Mouse (Mus musculus) forebrain, postnatal 0 days (tissue): ENCODE results near the gene Dagla. TPM values are rescaled to one million over a fixed set of nuclear protein-coding genes. Genes with fewer than 3 reads are reported as not detected.

Experiments
- ATAC-seq: fragments of 200-750 bp; cut with Nextera tagmentation; 2 replicates; pipeline ENCODE4 v1.8.0; 2017; ENCODE audit warnings: mild to moderate bottlenecking, moderate library complexity
- DNase-seq: peaks from one replicate; pipeline ENCODE4 v3.0.0-alpha.2; 2015
- H3K27ac ChIP-seq: fragments of 300-500 bp; sonication (generic); 2 replicates; pipeline ENCODE4 v1.5.1; 2014; ENCODE audit warnings: low read depth, mild to moderate bottlenecking, antibody characterized with exemption, low read length, moderate library complexity, mixed read lengths
- H3K27me3 ChIP-seq: fragments of 300-500 bp; sonication (generic); 2 replicates; pipeline ENCODE4 v1.6.1; 2014; ENCODE audit warnings: mild to moderate bottlenecking, low read length, mixed read lengths; ENCODE audit not compliant: insufficient read depth
- H3K36me3 ChIP-seq: fragments of 300-500 bp; sonication (generic); 2 replicates; pipeline ENCODE4 v1.6.1; 2014; ENCODE audit warnings: mild to moderate bottlenecking, moderate library complexity; ENCODE audit not compliant: insufficient read depth
- H3K4me1 ChIP-seq: fragments of 300-500 bp; sonication (generic); 2 replicates; pipeline ENCODE4 v1.6.1; 2014; ENCODE audit warnings: antibody characterized with exemption; ENCODE audit not compliant: insufficient read depth
- H3K4me2 ChIP-seq: fragments of 300-500 bp; sonication (generic); 2 replicates; pipeline ENCODE4 v1.6.1; 2014; ENCODE audit warnings: low read depth, mild to moderate bottlenecking, moderate library complexity
- H3K4me3 ChIP-seq: fragments of 300-500 bp; sonication (generic); 2 replicates; pipeline ENCODE4 v1.5.1; 2014; ENCODE audit warnings: low read depth, low read length, mixed read lengths
- H3K9ac ChIP-seq: fragments of 300-500 bp; sonication (generic); 2 replicates; pipeline ENCODE4 v1.6.1; 2014; ENCODE audit warnings: mild to moderate bottlenecking
- H3K9me3 ChIP-seq: fragments of 300-500 bp; sonication (generic); 2 replicates; pipeline ENCODE4 v1.6.1; 2016; ENCODE audit warnings: low read length
- CTCF ChIP-seq: sonication (generic); IDR thresholded peaks from 2 replicates; pipeline ENCODE4 v1.5.1; 2016; ENCODE audit warnings: antibody characterized with exemption, control low read depth, low read depth
- WGBS: fragments of 180-500 bp; shearing (Covaris S2); extraction: QIAGEN DNeasy Blood & Tissue Kit; methylation state at CpG from one replicate; pipeline ENCODE4 v1.1.7; 2014; 5-methylcytosine and 5-hydroxymethylcytosine counted together
- polyA plus RNA-seq: library from polyadenylated mRNA; unstranded; fragments of >200 nt; fragmentation: Nextera tagmentation; extraction: Ambion mirVana; gene quantifications from 2 replicates; pipeline ENCODE4 v1.2.1, GENCODE M21; 2015
- total RNA-seq: library from RNA; depleted of rRNA; stranded (reverse); fragments of >200 nt; gene quantifications from 2 replicates; pipeline ENCODE4 v1.2.3, GENCODE M21; 2014

The Dagla gene
- total and polyA plus RNA-seq, 2 experiments from 2014 or later = 11.2 to 21.8 TPM

DNA sequence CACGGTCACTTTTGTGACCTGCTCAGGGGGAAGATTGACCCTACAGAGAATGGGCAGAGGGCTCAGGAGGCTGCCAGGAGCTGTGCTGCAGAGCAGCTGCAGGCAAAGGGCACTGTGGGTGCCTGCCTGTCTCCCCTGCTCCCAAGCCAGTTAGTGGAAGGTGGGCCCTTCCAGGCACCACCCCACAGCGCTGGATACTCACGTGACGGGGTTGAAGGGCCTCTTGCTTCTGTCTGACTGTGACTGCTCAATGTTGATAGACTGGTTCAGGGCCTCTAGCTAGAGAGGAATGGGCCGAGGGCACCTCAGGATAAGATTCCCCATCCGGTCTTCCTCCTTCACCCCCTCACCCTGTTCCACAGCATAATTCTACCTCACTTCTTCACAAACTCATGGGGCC is 85.1 kb downstream of the Dagla start:
- Histone ChIP-seq H3K36me3 (no peaks in the 10 kb centered on the region), H3K27me3 (no peaks in the 10 kb centered on the region), H3K27ac (no peak overlapping the region), H3K4me1 (no peaks in the 10 kb centered on the region), H3K4me2 (no peak overlapping the region), H3K4me3 (no peak overlapping the region), H3K9me3 (no peaks in the 10 kb centered on the region), H3K9ac (no peak overlapping the region)
- no peak for DNase-seq
- no peak for ATAC-seq
- no peak for TF ChIP-seq CTCF
- WGBS = 79% methylated on average over 6 of the region's 6 CpGs

DNA sequence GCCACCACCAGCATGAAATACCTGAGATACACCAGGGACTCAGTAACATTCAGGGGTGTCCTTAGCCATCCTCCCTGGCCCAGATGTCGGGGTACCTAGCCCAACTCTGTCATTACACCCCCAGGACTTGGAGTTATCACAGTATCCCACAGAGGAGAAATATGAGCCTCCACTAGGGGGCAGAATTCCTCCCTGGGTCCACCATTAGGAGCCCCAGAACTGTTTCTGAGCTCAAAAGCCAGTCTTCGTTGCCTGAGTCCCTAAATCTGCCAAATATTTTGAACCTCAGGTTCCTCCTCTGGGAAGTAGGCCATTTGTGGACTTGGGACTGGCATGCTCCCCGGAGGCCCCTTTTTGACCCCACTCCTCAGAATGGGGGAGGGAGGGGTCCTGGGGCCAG is 85.6 kb downstream of the Dagla start:
- Histone ChIP-seq H3K9me3 (no peaks in the 10 kb centered on the region), H3K4me2 (no peak overlapping the region), H3K27ac (no peak overlapping the region), H3K27me3 (no peaks in the 10 kb centered on the region), H3K9ac (no peak overlapping the region), H3K4me1 (no peaks in the 10 kb centered on the region), H3K4me3 (no peak overlapping the region), H3K36me3 (no peaks in the 10 kb centered on the region)
- peak; percentile 50 for DNase-seq
- 37% methylated on average over 3 of the region's 3 CpGs for WGBS
- TF ChIP-seq CTCF = peak; percentile 68
- peak; percentile 40; the same call in 1 of the 2 replicates for ATAC-seq

DNA sequence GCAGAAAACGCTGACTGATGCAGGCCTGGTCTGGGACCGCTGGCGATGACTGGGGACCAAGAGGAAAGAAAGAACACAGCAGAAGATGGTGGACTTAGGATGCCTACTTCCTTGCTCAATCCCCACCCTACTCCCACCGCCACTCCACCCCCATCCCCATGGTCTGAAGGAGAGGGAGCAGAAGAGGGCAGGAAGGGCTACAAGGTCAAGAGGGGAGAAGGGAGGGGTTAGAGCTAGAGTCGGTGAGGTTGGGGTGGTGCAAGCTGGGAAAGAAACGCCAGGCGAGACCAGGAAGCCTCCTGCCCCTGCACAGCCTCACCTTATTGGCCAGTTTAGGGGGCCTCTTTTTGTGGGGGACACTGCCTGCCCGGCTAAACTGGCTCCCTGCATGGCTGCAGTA is 88.6 kb downstream of the Dagla start:
- TF ChIP-seq CTCF = no peak
- WGBS = 83% methylated on average over 8 of the region's 8 CpGs
- Histone ChIP-seq H3K4me3 (no peak overlapping the region), H3K36me3 (peaks cover 4% of the 10 kb centered on the region; the same call in 1 of the 2 replicates), H3K4me1 (no peaks in the 10 kb centered on the region), H3K27ac (no peak overlapping the region), H3K9ac (no peak overlapping the region), H3K4me2 (no peak overlapping the region), H3K27me3 (no peaks in the 10 kb centered on the region), H3K9me3 (no peaks in the 10 kb centered on the region)
- DNase-seq (no peak), ATAC-seq (no peak)

DNA sequence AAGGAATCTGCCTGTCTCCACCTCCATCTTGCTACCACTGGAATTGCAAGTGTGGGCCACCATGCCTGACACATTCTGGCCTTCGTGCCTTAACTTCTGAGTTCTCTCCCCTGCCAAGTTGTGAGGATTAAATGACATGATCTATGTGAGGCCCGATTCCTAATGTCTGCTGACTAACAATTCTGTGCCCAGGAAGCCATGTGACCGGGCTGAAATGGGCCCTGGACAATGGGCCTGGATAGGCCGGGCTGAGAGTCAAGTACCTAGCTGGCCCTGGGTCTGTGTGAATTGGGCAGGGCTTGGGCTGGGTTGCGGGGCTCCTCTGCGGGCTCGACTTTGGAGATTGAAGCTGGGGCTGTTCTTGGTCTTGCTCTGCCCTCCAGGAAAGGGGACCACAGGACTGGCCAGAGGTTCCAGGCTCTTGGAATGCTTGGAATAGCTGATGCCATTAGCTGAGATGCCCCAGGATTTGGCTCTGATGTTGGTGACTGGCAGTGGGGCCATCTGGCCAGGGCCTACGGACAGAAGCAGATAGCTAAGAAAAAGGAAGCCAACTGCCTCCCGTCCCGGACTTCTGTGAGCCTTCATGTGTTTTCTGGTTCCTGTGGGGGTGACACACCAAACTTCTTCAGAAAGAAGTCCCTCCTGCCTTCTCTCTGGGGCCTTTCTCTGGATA is 90.7 kb downstream of the Dagla start:
- Histone ChIP-seq H3K4me2 (no peak overlapping the region), H3K4me3 (no peak overlapping the region), H3K27ac (no peak overlapping the region), H3K9me3 (no peaks in the 10 kb centered on the region), H3K4me1 (no peaks in the 10 kb centered on the region), H3K36me3 (peaks cover 21% of the 10 kb centered on the region), H3K9ac (no peak overlapping the region), H3K27me3 (no peaks in the 10 kb centered on the region)
- no peak for DNase-seq
- no peak for ATAC-seq
- TF ChIP-seq CTCF = no peak
- 89% methylated on average over 10 of the region's 10 CpGs for WGBS

DNA sequence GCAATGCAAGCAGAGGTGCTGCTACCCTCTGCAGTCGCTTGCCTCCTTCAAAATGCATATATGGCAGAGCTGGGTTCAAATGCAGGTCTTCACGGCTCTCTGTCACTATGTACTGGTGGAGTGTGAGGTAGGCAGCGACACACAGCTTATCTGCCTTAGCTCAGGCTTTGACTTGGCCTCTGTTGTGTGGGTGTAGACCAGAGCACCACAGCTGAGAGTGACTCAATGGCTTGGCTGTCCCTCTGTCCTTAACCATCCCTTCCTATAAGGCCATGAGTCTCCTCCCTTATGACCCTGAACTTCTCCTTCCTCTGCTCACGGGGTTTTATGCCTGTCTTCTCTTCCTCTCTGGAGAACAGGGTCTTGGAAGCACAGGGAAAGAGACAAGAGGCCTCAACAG is 93.8 kb downstream of the Dagla start:
- Histone ChIP-seq H3K27me3 (no peaks in the 10 kb centered on the region), H3K4me2 (no peak overlapping the region), H3K4me3 (no peak overlapping the region), H3K9ac (no peak overlapping the region), H3K36me3 (peaks cover 45% of the 10 kb centered on the region), H3K27ac (no peak overlapping the region), H3K9me3 (no peaks in the 10 kb centered on the region), H3K4me1 (no peaks in the 10 kb centered on the region)
- ATAC-seq (no peak), DNase-seq (no peak)
- WGBS = 90% methylated on average over 4 of the region's 4 CpGs
- no peak for TF ChIP-seq CTCF

DNA sequence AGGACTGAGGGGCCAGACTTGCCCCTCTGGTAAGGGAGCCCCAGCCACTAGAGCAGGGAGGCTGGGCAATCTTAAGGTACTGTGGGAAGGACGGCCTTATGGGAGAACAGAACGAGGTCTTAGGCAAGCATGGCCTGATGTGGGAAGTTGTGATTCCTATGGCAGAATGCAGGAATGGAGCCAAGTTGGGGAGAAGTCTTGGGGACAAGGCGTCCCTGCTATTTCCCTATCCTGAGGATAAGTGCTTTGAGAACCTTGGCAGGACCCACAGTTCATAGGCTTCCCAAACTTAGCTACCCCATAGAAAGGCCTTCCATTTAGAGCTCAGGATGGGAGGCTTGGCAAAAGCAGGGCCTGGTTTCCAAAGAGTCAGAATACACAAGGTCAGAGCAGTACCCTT is 95.8 kb downstream of the Dagla start:
- H3K4me3 ChIP-seq = no peak overlapping the region
- ATAC-seq = no peak
- 91% methylated on average over 3 of the region's 3 CpGs for WGBS
- TF ChIP-seq CTCF = no peak
- H3K4me1 ChIP-seq = no peaks in the 10 kb centered on the region
- H3K4me2 ChIP-seq = no peak overlapping the region
- peaks cover 45% of the 10 kb centered on the region for H3K36me3 ChIP-seq
- no peak overlapping the region for H3K9ac ChIP-seq
- DNase-seq = no peak
- no peaks in the 10 kb centered on the region for H3K9me3 ChIP-seq
- no peak overlapping the region for H3K27ac ChIP-seq
- no peaks in the 10 kb centered on the region for H3K27me3 ChIP-seq

DNA sequence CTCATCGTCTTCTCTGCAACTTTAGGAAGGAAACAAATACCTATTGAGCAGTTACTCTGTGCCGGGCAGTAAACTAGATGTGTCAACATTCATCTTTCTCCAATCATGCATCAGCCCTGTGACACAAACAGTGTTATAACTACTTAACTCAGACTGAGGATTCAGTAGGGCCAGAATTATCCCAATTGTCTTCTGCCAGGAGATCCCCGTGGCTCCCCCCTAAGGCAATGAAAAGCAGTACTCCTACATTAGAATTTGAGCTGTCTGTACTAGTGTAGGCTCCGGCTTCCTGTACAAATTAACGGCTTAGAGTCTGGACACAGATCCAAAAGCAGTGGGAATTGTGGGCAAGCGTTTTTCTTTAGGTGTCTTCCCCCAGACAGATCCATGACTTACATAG is 99.6 kb downstream of the Dagla start:
- 0 out of 2 replicates have a peak, but pooled peaks cover 8% of the 10 kb centered on the region for H3K4me1 ChIP-seq
- no peaks in the 10 kb centered on the region for H3K27me3 ChIP-seq
- peak; percentile 23; the same call in 1 of the 2 replicates for TF ChIP-seq CTCF
- H3K9ac ChIP-seq = peak overlapping the region; percentile 60; the same call in 1 of the 2 replicates
- peak overlapping the region; percentile 83 for H3K4me2 ChIP-seq
- ATAC-seq (no peak), DNase-seq (no peak)
- H3K27ac ChIP-seq = 0 out of 2 replicates have a peak overlapping the region, but pooled peaks have one; percentile 71
- WGBS = 70% methylated on average over 6 of the region's 6 CpGs
- H3K36me3 ChIP-seq = peaks cover 43% of the 10 kb centered on the region
- H3K4me3 ChIP-seq = peak overlapping the region; percentile 78
- H3K9me3 ChIP-seq = no peaks in the 10 kb centered on the region
